In the genomic region with DNA sequence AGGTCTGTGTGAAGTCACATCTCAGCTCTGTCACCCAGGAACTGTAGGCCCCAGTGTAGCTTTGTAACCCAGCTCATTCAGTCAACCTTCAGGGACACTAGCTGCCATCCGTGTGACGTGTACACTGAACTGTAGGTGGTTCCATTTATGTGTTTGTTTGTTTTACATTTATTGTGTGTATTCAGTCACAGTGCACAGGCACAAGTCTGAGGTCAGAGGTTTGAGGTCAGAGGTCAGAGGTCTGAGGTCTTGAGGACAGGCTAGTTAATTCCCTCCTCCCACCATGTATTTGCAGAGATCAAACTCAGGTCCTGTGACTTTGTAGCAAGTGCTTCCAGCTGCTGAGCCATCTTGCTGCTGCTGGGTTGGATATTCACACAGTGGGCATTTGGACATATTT, we compare ENCODE assay signal across 28 mouse cellular contexts. TPM values are rescaled to one million over a fixed set of nuclear protein-coding genes. Genes with fewer than 3 reads are reported as not detected.
DNase-seq lines count a peak whose midpoint lies in the region; ATAC-seq and TF ChIP-seq lines count a peak whose summit lies in the region.
"Had no signal": no experiment of that assay in that cellular context is flagged by ENCODE, and none has a peak within 500 bp of the region (broad histone marks: within the 10 kb centered on the region; RNA-seq: fewer than 3 reads in every experiment).

No protein-coding gene starts in this region.

- no peaks in the 10 kb centered on the region for H3K27me3 ChIP-seq in liver, adult 2 months (ENCODE audit: control insufficient read depth, insufficient read depth, low read length)
- H3K27me3 ChIP-seq in liver, postnatal 0 days (ENCODE audit: insufficient read depth, low read length): no peaks in the 10 kb centered on the region
- H3K27me3 ChIP-seq: embryonic facial prominence, embryonic 12.5 days; forebrain, embryonic 13.5 days; forebrain, embryonic 15.5 days; Patski had no signal

- no peak overlapping the region for H3K4me2 ChIP-seq in liver, postnatal 0 days (ENCODE audit: low read depth, low read length)
- H3K4me2 ChIP-seq: embryonic facial prominence, embryonic 12.5 days; forebrain, embryonic 13.5 days; forebrain, embryonic 15.5 days had no signal

- TF ChIP-seq CTCF in liver, adult 2 months (IDR thresholded peaks at IDR 0.05; ENCODE audit: low read depth, low read length): no peak
- TF ChIP-seq CTCF in liver, postnatal 0 days (IDR thresholded peaks at IDR 0.05; ENCODE audit: low read depth): no peak

- H3K9ac ChIP-seq in liver, adult 2 months (ENCODE audit: low read depth, low read length): no peak overlapping the region
- no peak overlapping the region for H3K9ac ChIP-seq in liver, postnatal 0 days (replicated peaks)
- H3K9ac ChIP-seq: embryonic facial prominence, embryonic 12.5 days; forebrain, embryonic 13.5 days; forebrain, embryonic 15.5 days; forebrain, postnatal 0 days had no signal

- DNase-seq in embryo, embryonic 10 days (ENCODE audit: low spot score): peak; percentile 22
- DNase-seq in embryo, embryonic 11 days: no peak
- DNase-seq in liver, adult 2 months (ENCODE audit: extremely low read depth, low read depth, low spot score): peak; percentile 96
- DNase-seq in liver, postnatal 0 days: no peak
- peak; percentile 19 for DNase-seq in embryo, embryonic 10.5 days (ENCODE audit: low spot score)
- DNase-seq in mesoderm, embryonic 11.5 days (ENCODE audit: low read depth, low spot score): peak; percentile 11
- no peak for DNase-seq in left cerebral cortex, adult 9 months (ENCODE audit: low spot score in 2 of 2)
- DNase-seq: adrenal gland, adult 8-10 months; adrenal gland, postnatal 14 days; adrenal gland, postnatal 36 days; B cell, adult 2 months; cerebellum, adult 11-12 months; cerebellum, adult 2 months; cerebellum, adult 9-10 months; cerebellum, postnatal 10 days; cerebellum, postnatal 25 days; forebrain, postnatal 0 days had no signal

- H3K4me3 ChIP-seq in liver, adult 2 months (ENCODE audit: insufficient read depth, low read depth, low read length): no peak overlapping the region
- no peak overlapping the region for H3K4me3 ChIP-seq in liver, postnatal 0 days (ENCODE audit: low read depth, low read length)
- H3K4me3 ChIP-seq: embryonic facial prominence, embryonic 10.5 days; embryonic facial prominence, embryonic 12.5 days; forebrain, embryonic 13.5 days; forebrain, embryonic 15.5 days had no signal

- TF ChIP-seq POLR2A in liver, adult 2 months (IDR thresholded peaks at IDR 0.05; ENCODE audit: extremely low read depth, insufficient read depth, low read length): no peak

- no peaks in the 10 kb centered on the region for H3K79me2 ChIP-seq in liver, adult 2 months (ENCODE audit: control insufficient read depth, insufficient read depth, low read length)

- TF ChIP-seq EP300 in liver, postnatal 0 days (IDR thresholded peaks at IDR 0.05; ENCODE audit: low read depth): no peak

- peaks cover 6% of the 10 kb centered on the region; the same call in 1 of the 2 replicates for H3K36me3 ChIP-seq in liver, adult 2 months (ENCODE audit: control insufficient read depth, insufficient read depth, low read length)
- peaks cover 7% of the 10 kb centered on the region; the same call in 1 of the 2 replicates for H3K36me3 ChIP-seq in liver, postnatal 0 days (replicated peaks; ENCODE audit: insufficient read depth, low read length)

- no peak for ATAC-seq in liver, postnatal 0 days
- no peak for ATAC-seq in CD4-positive, CD25-positive, alpha-beta regulatory T cell, adult 4 months
- ATAC-seq: activated CD4-positive, CD25-positive, alpha-beta regulatory T cell, adult 4 months; forebrain, embryonic 13.5 days; forebrain, embryonic 15.5 days; forebrain, postnatal 0 days; Patski had no signal

- peak overlapping the region; percentile 60 for H3K27ac ChIP-seq in liver, adult 2 months (replicated peaks; ENCODE audit: insufficient read depth, low read depth, low read length)
- no peak overlapping the region for H3K27ac ChIP-seq in liver, postnatal 0 days (ENCODE audit: low read depth)
- H3K27ac ChIP-seq: embryonic facial prominence, embryonic 10.5 days; embryonic facial prominence, embryonic 12.5 days; forebrain, embryonic 13.5 days; forebrain, embryonic 15.5 days had no signal

- peaks cover 4% of the 10 kb centered on the region; the same call in 1 of the 2 replicates for H3K4me1 ChIP-seq in liver, adult 2 months (ENCODE audit: control insufficient read depth, insufficient read depth, low read length)
- no peaks in the 10 kb centered on the region for H3K4me1 ChIP-seq in liver, postnatal 0 days (ENCODE audit: insufficient read depth)
- H3K4me1 ChIP-seq: embryonic facial prominence, embryonic 10.5 days; embryonic facial prominence, embryonic 12.5 days; forebrain, embryonic 13.5 days; forebrain, embryonic 15.5 days had no signal

- H3K9me3 ChIP-seq in liver, postnatal 0 days (ENCODE audit: low read length): no peaks in the 10 kb centered on the region
- H3K9me3 ChIP-seq: embryonic facial prominence, embryonic 10.5 days; embryonic facial prominence, embryonic 12.5 days; forebrain, embryonic 13.5 days; forebrain, embryonic 15.5 days had no signal

- WGBS in liver, adult 2 months: 21% methylated on average over 2 of the region's 2 CpGs
- 68% methylated on average over 2 of the region's 2 CpGs for WGBS in liver, postnatal 0 days (ENCODE audit: insufficient replicate concordance)

RNA-seq across cellular contexts. Expression of gene Ccdc169, which starts 4.3 kb away (rescaled TPM):
- total RNA-seq in liver, adult 2 months (2014; rRNA removed): 0.09 and 0.40 TPM in 2 replicates
- not detected in 2 replicates for polyA plus RNA-seq in liver, adult 2 months (2012; rRNA removed)
- not detected in 2 replicates for polyA plus RNA-seq in liver, postnatal 0 days (2015; fragmentation: Nextera tagmentation; extraction: Ambion mirVana)
- polyA plus RNA-seq in CD4-positive, CD25-positive, alpha-beta regulatory T cell, adult 4 months (2017; shearing (Covaris generic)): not detected
- total RNA-seq: adrenal gland, adult 18-20 months; adrenal gland, adult 8-10 months; adrenal gland, postnatal 14 days; forebrain, postnatal 0 days had no signal
- polyA plus RNA-seq: activated CD4-positive, CD25-positive, alpha-beta regulatory T cell, adult 4 months; embryonic facial prominence, embryonic 10.5 days had no signal

RNA-seq across cellular contexts. Expression of gene Spg20, which starts 29.5 kb away (rescaled TPM):
- total RNA-seq in liver, adult 2 months (2014; rRNA removed): 19.1 and 21.7 TPM in 2 replicates
- 12.6 and 14.1 TPM in 2 replicates for polyA plus RNA-seq in liver, adult 2 months (2012; rRNA removed)
- 7.9 and 10.6 TPM in 2 replicates for polyA plus RNA-seq in liver, postnatal 0 days (2015; fragmentation: Nextera tagmentation; extraction: Ambion mirVana)
- polyA plus RNA-seq in CD4-positive, CD25-positive, alpha-beta regulatory T cell, adult 4 months (2017; shearing (Covaris generic)): 10 to 100 TPM; 21.3 to 24.7 TPM

RNA-seq across cellular contexts. Expression of gene Sohlh2, which starts 40.4 kb away (rescaled TPM):
- total RNA-seq in liver, adult 2 months (2014; rRNA removed): not detected in 2 replicates
- polyA plus RNA-seq in liver, adult 2 months (2012; rRNA removed): not detected in 2 replicates
- polyA plus RNA-seq in liver, postnatal 0 days (2015; fragmentation: Nextera tagmentation; extraction: Ambion mirVana): not detected in 2 replicates
- not detected for polyA plus RNA-seq in CD4-positive, CD25-positive, alpha-beta regulatory T cell, adult 4 months (2017; shearing (Covaris generic))
- total RNA-seq: adrenal gland, adult 18-20 months; adrenal gland, adult 8-10 months; adrenal gland, postnatal 14 days; adrenal gland, postnatal 36 days; forebrain, postnatal 0 days; MEL had no signal
- polyA plus RNA-seq: activated CD4-positive, CD25-positive, alpha-beta regulatory T cell, adult 4 months; cerebellum, adult 2 months; cortical plate, adult 2 months; embryonic facial prominence, embryonic 10.5 days; embryonic facial prominence, embryonic 12.5 days; forebrain, embryonic 11.5 days; forebrain, embryonic 13.5 days; forebrain, embryonic 15.5 days; forebrain, postnatal 0 days; Patski had no signal

Comparison
In these comparisons a context has a peak if more than half of its experiments do, and no peak if none do; other contexts are left out.
1. DNase-seq: peak in embryo, embryonic 10 days (single experiment), liver, adult 2 months (single experiment), embryo, embryonic 10.5 days (single experiment) and mesoderm, embryonic 11.5 days (single experiment); none in embryo, embryonic 11 days (single experiment), liver, postnatal 0 days (single experiment) and left cerebral cortex, adult 9 months (0 of 2).